Mouse (Mus musculus): Measurements from ENCODE around the gene Fars2. TPM values are rescaled to one million over a fixed set of nuclear protein-coding genes. Genes with fewer than 3 reads are reported as not detected.

Fars2 gene
- polyA plus RNA-seq, 1 experiment, result 28.4 TPM

DNA sequence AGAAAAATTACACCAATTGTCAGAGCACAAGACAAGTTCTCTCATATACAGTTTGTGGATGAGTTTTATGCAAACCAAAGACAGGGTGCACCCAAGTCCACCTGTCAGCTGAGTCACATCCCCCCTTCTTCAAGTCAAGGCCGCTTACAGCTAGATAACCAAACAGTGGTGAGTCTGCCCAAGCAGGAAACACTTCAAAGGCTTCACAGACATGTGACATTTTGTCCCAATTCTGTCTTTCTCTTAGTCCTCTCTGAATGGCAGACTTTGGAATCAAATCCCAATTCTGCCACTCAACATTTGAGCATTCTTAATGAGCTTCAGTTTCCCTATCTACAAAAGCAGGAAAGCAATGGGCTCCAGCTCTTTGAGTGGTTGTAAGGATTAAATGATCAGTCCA lies 562.1 kb downstream of the Fars2 start:
- H3K27ac ChIP-seq (ENCODE audit: insufficient read depth, low read length), result no peak overlapping the region
- 92% methylated on average over 1 of the region's 1 CpGs for WGBS

GRCm38 (mm10) chr13:36680690-36681355 lies 563.6 kb downstream of the Fars2 start:
- Histone ChIP-seq H3K4me3 (replicated peaks; ENCODE audit: insufficient read depth, low read depth, low read length) (no peak overlapping the region), H3K27ac (ENCODE audit: insufficient read depth, low read length) (no peak overlapping the region), H3K4me1 (ENCODE audit: control insufficient read depth, insufficient read depth, low read length) (no peaks in the 10 kb centered on the region), H3K27me3 (ENCODE audit: control insufficient read depth, insufficient read depth, low read length) (no peaks in the 10 kb centered on the region)
- TF ChIP-seq POLR2A (IDR thresholded peaks at IDR 0.05; ENCODE audit: borderline replicate concordance, insufficient read depth, low read length), result no peak
- TF ChIP-seq CTCF (IDR thresholded peaks at IDR 0.05; ENCODE audit: borderline replicate concordance, insufficient read depth, low read depth, low read length), result no peak
- 94% methylated on average over 8 of the region's 8 CpGs for WGBS
- no peak for DNase-seq

More for the DNA sequence above, 562.1 kb downstream of the Fars2 start:
- H3K4me1 ChIP-seq (ENCODE audit: control insufficient read depth, insufficient read depth, low read length), result no peaks in the 10 kb centered on the region
- no peak for TF ChIP-seq POLR2A (IDR thresholded peaks at IDR 0.05; ENCODE audit: borderline replicate concordance, insufficient read depth, low read length)
- TF ChIP-seq CTCF (IDR thresholded peaks at IDR 0.05; ENCODE audit: borderline replicate concordance, insufficient read depth, low read depth, low read length), result no peak
- H3K27me3 ChIP-seq (ENCODE audit: control insufficient read depth, insufficient read depth, low read length), result no peaks in the 10 kb centered on the region
- H3K4me3 ChIP-seq (replicated peaks; ENCODE audit: insufficient read depth, low read depth, low read length), result no peak overlapping the region
- DNase-seq, result no peak

GRCm38 (mm10) chr13:36683581-36683980 lies 566.4 kb downstream of the Fars2 start:
- Histone ChIP-seq H3K27ac (ENCODE audit: insufficient read depth, low read length) (no peak overlapping the region), H3K4me3 (replicated peaks; ENCODE audit: insufficient read depth, low read depth, low read length) (no peak overlapping the region), H3K27me3 (ENCODE audit: control insufficient read depth, insufficient read depth, low read length) (no peaks in the 10 kb centered on the region), H3K4me1 (ENCODE audit: control insufficient read depth, insufficient read depth, low read length) (no peaks in the 10 kb centered on the region)
- no peak for TF ChIP-seq POLR2A (IDR thresholded peaks at IDR 0.05; ENCODE audit: borderline replicate concordance, insufficient read depth, low read length)
- no peak for TF ChIP-seq CTCF (IDR thresholded peaks at IDR 0.05; ENCODE audit: borderline replicate concordance, insufficient read depth, low read depth, low read length)
- no peak for DNase-seq
- WGBS, result 84% methylated on average over 4 of the region's 4 CpGs

- DNase-seq, result peak; percentile 83 to 94
- Histone ChIP-seq H3K4me3 (replicated peaks; ENCODE audit: insufficient read depth, low read depth, low read length) (no peak overlapping the region), H3K27me3 (ENCODE audit: control insufficient read depth, insufficient read depth, low read length) (no peaks in the 10 kb centered on the region), H3K4me1 (ENCODE audit: control insufficient read depth, insufficient read depth, low read length) (peaks cover 8% of the 10 kb centered on the region; the same call in 1 of the 2 replicates), H3K27ac (ENCODE audit: insufficient read depth, low read length) (peak overlapping the region; percentile 91; the same call in 1 of the 2 replicates)
- 4% methylated on average over 7 of the region's 7 CpGs for WGBS
- TF ChIP-seq CTCF (IDR thresholded peaks at IDR 0.05; ENCODE audit: borderline replicate concordance, insufficient read depth, low read depth, low read length) (no peak; the same call in 1 of the 2 replicates), POLR2A (IDR thresholded peaks at IDR 0.05; ENCODE audit: borderline replicate concordance, insufficient read depth, low read length) (no peak)
These were observed 578.4 kb downstream of the Fars2 start for GRCm38 (mm10) chr13:36695516-36696201.

DNA sequence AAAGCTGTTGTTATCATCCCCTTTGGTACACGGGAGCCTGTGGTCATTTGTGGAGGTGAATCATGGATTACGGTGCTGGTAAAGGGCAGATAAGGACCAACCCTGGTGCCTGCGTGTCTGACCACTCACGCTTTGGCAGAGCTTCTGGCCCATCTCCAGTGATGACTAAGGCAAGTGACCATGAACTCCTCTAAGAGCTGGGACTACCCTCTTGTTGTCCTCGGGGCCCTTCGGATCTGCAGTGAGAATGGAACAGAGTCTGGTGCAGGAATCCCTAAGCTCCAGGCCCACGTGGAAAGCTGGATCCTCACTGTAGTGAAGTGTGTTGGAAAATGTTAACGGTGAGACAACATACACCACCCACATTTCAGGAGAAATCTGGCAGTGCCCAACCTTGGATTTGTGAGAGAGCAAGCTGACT lies 579.1 kb downstream of the Fars2 start:
- no peaks in the 10 kb centered on the region for H3K27me3 ChIP-seq (ENCODE audit: control insufficient read depth, insufficient read depth, low read length)
- DNase-seq, result peak; percentile 76 to 92
- peak overlapping the region; percentile 30 for H3K4me3 ChIP-seq (replicated peaks; ENCODE audit: insufficient read depth, low read depth, low read length)
- TF ChIP-seq POLR2A (IDR thresholded peaks at IDR 0.05; ENCODE audit: borderline replicate concordance, insufficient read depth, low read length) (no peak), CTCF (IDR thresholded peaks at IDR 0.05; ENCODE audit: borderline replicate concordance, insufficient read depth, low read depth, low read length) (no peak)
- peak overlapping the region; percentile 91 for H3K27ac ChIP-seq (ENCODE audit: insufficient read depth, low read length)
- peaks cover 8% of the 10 kb centered on the region; the same call in 1 of the 2 replicates for H3K4me1 ChIP-seq (ENCODE audit: control insufficient read depth, insufficient read depth, low read length)
- WGBS, result 8% methylated on average over 8 of the region's 8 CpGs

DNA sequence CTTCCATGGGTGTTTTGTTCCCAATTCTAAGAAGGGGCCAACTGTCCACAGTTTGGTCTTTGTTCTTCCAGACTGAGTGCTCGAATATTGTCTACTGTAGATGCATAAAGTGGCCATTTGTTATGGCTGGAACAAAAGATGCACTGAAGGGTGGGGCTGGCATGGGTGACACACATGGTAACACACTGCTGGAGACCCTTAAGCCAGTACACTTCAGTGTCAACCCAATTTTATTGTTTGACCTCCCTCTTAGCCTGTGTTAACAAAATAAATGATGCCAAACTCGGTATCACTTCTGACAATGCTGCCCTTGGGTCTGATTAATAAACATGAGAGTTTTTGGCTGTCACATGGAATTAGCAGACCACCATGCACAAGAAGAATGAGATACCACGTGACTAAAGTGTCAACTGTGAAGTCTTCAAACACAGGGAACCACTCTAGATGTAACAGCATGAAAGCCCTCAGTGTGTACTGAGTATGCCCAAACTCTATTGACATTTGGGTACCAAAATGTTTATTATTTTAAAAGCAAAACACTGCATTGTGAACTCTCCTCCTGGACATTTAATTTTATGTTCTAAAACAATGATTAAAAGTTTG lies 590.0 kb downstream of the Fars2 start:
- no peaks in the 10 kb centered on the region for H3K4me1 ChIP-seq (ENCODE audit: control insufficient read depth, insufficient read depth, low read length)
- no peak overlapping the region for H3K4me3 ChIP-seq (replicated peaks; ENCODE audit: insufficient read depth, low read depth, low read length)
- H3K27ac ChIP-seq (ENCODE audit: insufficient read depth, low read length), result no peak overlapping the region
- 18% methylated on average over 3 of the region's 3 CpGs for WGBS
- no peaks in the 10 kb centered on the region; the same call in 1 of the 2 replicates for H3K27me3 ChIP-seq (ENCODE audit: control insufficient read depth, insufficient read depth, low read length)
- no peak for DNase-seq
- TF ChIP-seq CTCF (IDR thresholded peaks at IDR 0.05; ENCODE audit: borderline replicate concordance, insufficient read depth, low read depth, low read length) (no peak), POLR2A (IDR thresholded peaks at IDR 0.05; ENCODE audit: borderline replicate concordance, insufficient read depth, low read length) (no peak)

DNA sequence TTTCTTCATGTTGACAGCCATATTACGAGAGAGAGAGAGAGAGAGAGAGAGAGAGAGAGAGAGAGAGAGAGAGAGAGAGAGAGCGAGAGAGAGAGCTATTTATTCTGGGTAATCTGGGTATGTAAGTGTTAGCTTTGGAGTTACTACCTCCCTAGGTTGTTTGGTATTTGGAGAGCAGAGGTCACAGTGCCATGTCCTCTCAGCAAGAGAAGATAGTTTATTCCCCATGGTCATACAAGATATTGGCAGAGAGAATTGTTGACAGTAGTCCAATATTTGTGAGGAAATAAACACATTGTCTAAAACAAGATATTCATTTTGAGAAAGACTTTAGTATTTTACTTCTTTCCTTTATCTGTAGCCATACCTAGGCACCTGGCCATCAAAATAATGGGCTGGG lies 596.9 kb downstream of the Fars2 start:
- Histone ChIP-seq H3K4me3 (replicated peaks; ENCODE audit: insufficient read depth, low read depth, low read length) (no peak overlapping the region), H3K27ac (ENCODE audit: insufficient read depth, low read length) (no peak overlapping the region), H3K4me1 (ENCODE audit: control insufficient read depth, insufficient read depth, low read length) (peaks cover 4% of the 10 kb centered on the region; the same call in 1 of the 2 replicates), H3K27me3 (ENCODE audit: control insufficient read depth, insufficient read depth, low read length) (no peaks in the 10 kb centered on the region)
- 78% methylated on average over 2 of the region's 2 CpGs for WGBS
- TF ChIP-seq CTCF (IDR thresholded peaks at IDR 0.05; ENCODE audit: borderline replicate concordance, insufficient read depth, low read depth, low read length) (no peak), POLR2A (IDR thresholded peaks at IDR 0.05; ENCODE audit: borderline replicate concordance, insufficient read depth, low read length) (no peak)
- DNase-seq, result no peak
